Mouse (Mus musculus) liver, embryonic 14.5 days (tissue): ENCODE measurements around the gene Spg7.

Source experiments
- CTCF ChIP-seq: IDR thresholded peaks from 2 replicates; pipeline ENCODE4 v1.5.1; 2016; ENCODE audit warnings: antibody characterized with exemption, low read depth, control low read depth
- EP300 ChIP-seq: IDR thresholded peaks from 2 replicates; pipeline ENCODE4 v1.6.1; 2016; ENCODE audit warnings: antibody characterized with exemption, low read depth

- no peak for TF ChIP-seq EP300
- no peak for TF ChIP-seq CTCF
Observed at GRCm38 (mm10) chr8:123114644-123115043, 51.9 kb downstream of the Spg7 start.
